Mouse (Mus musculus) spleen, adult 2 months (tissue): ENCODE data around the gene Plekhm1. TPM values are rescaled to one million over a fixed set of nuclear protein-coding genes. Genes with fewer than 3 reads are reported as not detected.

Source experiments
- DNase-seq, 2 experiments: peaks; one replicate each; pipeline versions ENCODE4 v3.0.0 to v3.0.0-alpha.2; 2012 to 2021; ENCODE audit warnings: low spot score in 2 of 2, low read depth in 1 of 2
- H3K27ac ChIP-seq: fragments of 200-500 bp; 2 replicates; pipeline ENCODE4 v1.5.1; 2012; ENCODE audit warnings: low read length, inconsistent platforms; ENCODE audit not compliant: insufficient read depth
- H3K27me3 ChIP-seq: fragments of 200-500 bp; 2 replicates; pipeline ENCODE4 v1.6.1; 2012; ENCODE audit warnings: mild to moderate bottlenecking, moderate library complexity, low read length, inconsistent platforms; ENCODE audit not compliant: control insufficient read depth, insufficient read depth
- H3K36me3 ChIP-seq: fragments of 200-500 bp; 2 replicates; pipeline ENCODE4 v1.6.1; 2012; ENCODE audit warnings: mild to moderate bottlenecking, low read length, inconsistent platforms; ENCODE audit not compliant: control insufficient read depth, insufficient read depth
- H3K4me1 ChIP-seq: fragments of 200-500 bp; 2 replicates; pipeline ENCODE4 v1.6.1; 2011; ENCODE audit warnings: inconsistent platforms; ENCODE audit not compliant: control insufficient read depth, insufficient read depth, insufficient read length
- H3K4me3 ChIP-seq: fragments of 200-500 bp; 2 replicates; pipeline ENCODE4 v1.5.1; 2011; ENCODE audit warnings: mild to moderate bottlenecking, inconsistent platforms; ENCODE audit not compliant: insufficient read depth, insufficient read length; ENCODE audit errors: extremely low read depth
- CTCF ChIP-seq: fragments of 200-500 bp; IDR thresholded peaks from 2 replicates; pipeline ENCODE4 v1.5.1; 2011; ENCODE audit warnings: mild to moderate bottlenecking, inconsistent platforms; ENCODE audit not compliant: insufficient read depth, insufficient read length, insufficient replicate concordance; ENCODE audit errors: extremely low read depth
- POLR2A ChIP-seq: fragments of 200-500 bp; IDR thresholded peaks from 2 replicates; pipeline ENCODE4 v1.6.1; 2011; ENCODE audit warnings: low read depth, low read length, inconsistent platforms
- WGBS: fragments of 180-500 bp; shearing (Covaris S2); methylation state at CpG from one replicate; pipeline ENCODE4 v1.1.7; 2018; 5-methylcytosine and 5-hydroxymethylcytosine counted together
- polyA plus RNA-seq: library from polyadenylated mRNA; depleted of rRNA; stranded (reverse); fragments of >200 nt; gene quantifications from 2 replicates; pipeline ENCODE4 v1.2.3, GENCODE M21; 2012

Plekhm1 gene
- polyA plus RNA-seq, 1 experiment, result 26.8 TPM

DNA sequence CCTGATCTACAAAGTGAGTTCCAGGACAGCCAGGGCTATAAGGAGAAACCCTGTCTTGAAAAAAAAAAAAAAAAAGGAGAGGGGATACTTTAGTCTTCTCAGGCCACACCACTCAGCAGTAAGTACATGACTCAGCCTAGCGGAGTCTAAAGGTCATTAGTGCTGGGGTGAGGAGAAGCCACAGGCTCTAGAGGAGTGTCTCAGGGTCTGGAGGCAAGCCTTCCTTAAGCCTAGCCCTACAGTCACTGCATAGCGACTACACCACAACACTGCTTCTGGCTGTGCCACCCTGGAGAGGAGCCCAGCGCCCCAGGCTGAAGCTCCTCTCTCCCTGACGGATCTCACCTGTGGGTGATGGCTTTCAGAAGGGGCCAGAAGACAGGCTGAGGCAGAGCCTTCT, 15.8 kb downstream of the Plekhm1 start:
- Histone ChIP-seq H3K36me3 (peaks cover 33% of the 10 kb centered on the region), H3K4me1 (no peaks in the 10 kb centered on the region), H3K27me3 (no peaks in the 10 kb centered on the region), H3K27ac (no peak overlapping the region), H3K4me3 (no peak overlapping the region)
- no peak for DNase-seq
- TF ChIP-seq POLR2A (no peak), CTCF (no peak)
- 93% methylated on average over 4 of the region's 4 CpGs for WGBS

DNA sequence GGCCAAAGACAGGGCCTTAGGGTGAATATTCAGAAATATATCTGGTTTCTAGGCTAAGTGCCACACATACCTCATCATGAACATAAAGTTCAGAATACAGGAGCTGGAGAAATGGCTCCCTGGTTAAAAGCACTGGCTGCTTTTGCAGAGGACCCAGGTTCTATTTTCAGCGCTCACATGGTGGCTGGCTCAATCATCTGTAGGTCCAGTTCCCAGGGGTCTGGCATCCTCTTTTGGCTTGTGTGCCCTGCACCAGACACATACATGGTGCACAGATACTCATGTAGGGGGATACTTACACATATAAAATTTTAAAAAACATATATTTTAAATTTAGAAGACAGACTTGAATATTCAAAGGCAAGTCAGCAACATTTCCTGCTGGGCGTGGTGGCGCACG, 16.3 kb downstream of the Plekhm1 start:
- Histone ChIP-seq H3K27ac (no peak overlapping the region), H3K4me1 (no peaks in the 10 kb centered on the region), H3K36me3 (peaks cover 35% of the 10 kb centered on the region), H3K27me3 (no peaks in the 10 kb centered on the region), H3K4me3 (no peak overlapping the region)
- WGBS, result 98% methylated on average over 4 of the region's 4 CpGs
- DNase-seq, result no peak
- TF ChIP-seq CTCF (no peak), POLR2A (no peak)

DNA sequence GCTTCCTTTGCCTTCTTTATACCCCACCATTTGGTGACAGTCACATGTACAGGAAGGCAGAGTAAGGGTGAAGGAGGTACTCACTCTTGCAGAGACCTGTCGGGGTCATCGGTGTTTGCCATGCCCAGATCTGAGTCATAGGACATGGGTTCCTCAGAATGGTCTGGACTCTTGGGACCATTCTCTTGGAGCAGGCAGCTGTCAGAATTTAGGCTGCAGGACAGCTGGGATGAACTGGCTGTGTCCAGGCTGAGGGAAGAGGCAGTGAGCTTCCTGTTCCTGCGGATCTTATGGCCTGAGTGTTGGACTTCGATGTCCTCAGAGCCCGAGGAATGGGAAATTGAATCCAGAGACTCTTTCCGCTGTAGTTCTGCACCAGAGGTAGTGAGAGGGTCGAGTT, 17.9 kb downstream of the Plekhm1 start:
- H3K36me3 ChIP-seq, result peaks cover 38% of the 10 kb centered on the region

DNA sequence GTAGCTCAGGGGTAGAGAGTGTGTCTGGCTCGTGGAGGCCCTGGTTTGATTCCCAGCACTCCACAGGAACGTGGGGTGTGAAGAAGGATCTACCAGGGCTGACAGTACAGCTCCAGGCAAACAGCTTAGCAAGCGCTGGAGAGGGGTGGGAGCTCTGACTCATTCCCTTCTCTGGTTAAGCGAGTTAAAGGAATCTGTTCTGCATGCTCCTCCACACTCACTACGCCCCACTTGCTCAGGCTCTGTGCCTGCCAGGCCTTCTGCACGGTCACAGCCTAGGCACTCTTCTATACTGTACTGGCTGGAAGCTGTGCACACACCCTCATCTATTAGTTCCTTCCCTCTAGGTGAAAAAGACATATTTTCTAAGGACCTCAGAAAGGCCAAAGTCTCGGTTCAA, 18.5 kb downstream of the Plekhm1 start:
- peaks cover 38% of the 10 kb centered on the region for H3K36me3 ChIP-seq
- no peak for TF ChIP-seq POLR2A
- no peak for TF ChIP-seq CTCF

More for the DNA sequence above, 17.9 kb downstream of the Plekhm1 start:
- Histone ChIP-seq H3K27ac (no peak overlapping the region), H3K4me1 (no peaks in the 10 kb centered on the region), H3K4me3 (no peak overlapping the region), H3K27me3 (no peaks in the 10 kb centered on the region)
- TF ChIP-seq POLR2A (no peak), CTCF (no peak)
- DNase-seq, result no peak
- 92% methylated on average over 7 of the region's 7 CpGs for WGBS

DNA sequence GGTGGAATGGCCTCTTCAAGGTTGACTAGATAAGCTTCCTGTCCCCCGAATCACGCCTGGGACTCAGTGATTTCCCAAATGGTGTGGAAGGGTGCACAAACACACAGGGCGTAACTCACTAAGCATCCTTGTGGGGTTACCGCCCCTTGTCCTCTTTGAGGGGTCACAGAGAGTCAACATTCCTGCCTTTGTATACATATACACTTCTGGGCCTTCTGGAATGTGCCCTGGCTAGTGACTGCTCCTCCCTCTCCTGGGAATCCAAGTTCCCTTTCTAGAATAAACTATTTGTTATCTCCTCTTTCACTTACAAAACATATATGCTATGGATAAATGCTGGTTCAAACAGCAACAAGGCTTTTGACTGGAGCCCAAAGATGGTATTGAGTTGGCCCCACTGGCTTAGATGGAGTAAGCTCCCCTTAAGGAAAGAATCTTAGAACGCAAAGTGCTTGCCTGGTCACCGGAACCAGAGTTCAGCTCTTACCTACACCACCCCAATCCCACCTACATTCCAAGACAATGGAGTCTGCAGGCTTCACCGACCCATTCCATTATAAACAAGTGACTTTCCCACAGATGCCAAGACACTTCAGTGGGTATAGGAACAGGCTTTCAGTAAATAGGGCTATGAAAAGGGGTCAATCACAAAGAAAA, 24.5 kb downstream of the Plekhm1 start:
- 80% methylated on average over 7 of the region's 7 CpGs for WGBS
- no peaks in the 10 kb centered on the region for H3K27me3 ChIP-seq
- TF ChIP-seq CTCF, result no peak
- no peak for TF ChIP-seq POLR2A

More for the DNA sequence above, 18.5 kb downstream of the Plekhm1 start:
- Histone ChIP-seq H3K4me3 (no peak overlapping the region), H3K27me3 (no peaks in the 10 kb centered on the region), H3K27ac (no peak overlapping the region), H3K4me1 (no peaks in the 10 kb centered on the region)
- WGBS, result 89% methylated on average over 7 of the region's 7 CpGs
- no peak for DNase-seq

DNA sequence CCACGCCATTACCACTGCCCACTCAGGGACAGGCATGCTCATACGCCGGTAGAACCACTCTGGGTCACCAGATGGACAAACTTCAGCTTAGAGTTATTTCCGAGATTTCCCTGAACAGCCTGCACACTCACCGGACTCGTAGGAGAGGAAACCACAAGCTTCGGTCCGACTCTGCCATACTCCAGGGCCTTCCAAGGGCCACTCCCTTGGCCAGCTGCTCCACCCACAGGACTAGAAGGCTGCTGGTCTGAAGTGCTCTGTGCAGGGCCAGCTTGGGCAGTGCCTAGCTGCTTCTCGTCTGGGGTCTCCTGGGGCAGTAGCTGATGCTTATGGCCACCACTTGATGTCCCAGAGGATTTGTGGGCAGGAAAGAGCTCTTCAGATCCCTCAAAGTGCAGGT, 25.7 kb downstream of the Plekhm1 start:
- WGBS, result 75% methylated on average over 9 of the region's 9 CpGs
- H3K4me3 ChIP-seq, result no peak overlapping the region
- no peak overlapping the region for H3K27ac ChIP-seq
- no peak for DNase-seq
- H3K36me3 ChIP-seq, result peaks cover 18% of the 10 kb centered on the region
- H3K27me3 ChIP-seq, result no peaks in the 10 kb centered on the region
- no peak for TF ChIP-seq CTCF
- peaks cover 8% of the 10 kb centered on the region; the same call in 1 of the 2 replicates for H3K4me1 ChIP-seq

More for the DNA sequence above, 24.5 kb downstream of the Plekhm1 start:
- H3K4me1 ChIP-seq, result no peaks in the 10 kb centered on the region
- H3K36me3 ChIP-seq, result peaks cover 20% of the 10 kb centered on the region
- DNase-seq, result no peak
- no peak overlapping the region for H3K4me3 ChIP-seq
- H3K27ac ChIP-seq, result no peak overlapping the region

DNA sequence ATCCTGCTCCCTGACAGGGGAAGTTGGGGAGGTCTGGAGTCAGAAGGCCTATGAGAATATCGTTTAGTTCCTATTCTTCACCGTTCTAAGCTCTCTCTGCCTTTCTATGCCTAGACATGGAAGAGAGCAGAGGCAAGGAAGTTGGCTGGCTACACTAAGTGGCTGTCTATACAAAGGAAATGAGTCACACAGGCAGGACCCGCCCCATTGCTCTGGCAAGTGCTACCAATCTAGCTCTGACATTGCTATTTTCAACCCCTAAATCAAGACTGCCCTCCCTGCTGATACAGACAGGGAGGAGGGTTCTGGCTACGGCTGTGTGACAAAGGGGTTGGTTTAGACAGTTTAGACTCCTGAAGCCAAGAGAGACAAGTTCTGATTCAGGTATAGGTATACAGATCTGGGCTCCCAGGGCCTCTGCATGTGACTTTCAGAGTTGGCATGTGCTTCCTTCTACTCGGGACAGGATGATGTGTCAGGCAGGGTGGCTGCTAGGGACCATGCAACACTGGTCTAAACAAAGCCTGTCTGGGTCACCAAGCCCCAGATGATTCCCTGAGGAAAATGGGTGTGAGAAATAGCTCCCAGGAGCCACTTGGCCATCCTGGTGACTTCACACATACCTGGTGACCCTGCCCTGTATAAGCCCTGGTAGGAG, 30.4 kb downstream of the Plekhm1 start:
- Histone ChIP-seq H3K27me3 (no peaks in the 10 kb centered on the region), H3K27ac (no peak overlapping the region; the same call in 1 of the 2 replicates)
- TF ChIP-seq CTCF, result no peak
- no peak for TF ChIP-seq POLR2A

More for the DNA sequence above, 30.4 kb downstream of the Plekhm1 start:
- Histone ChIP-seq H3K4me1 (peaks cover 11% of the 10 kb centered on the region; the same call in 1 of the 2 replicates), H3K4me3 (no peak overlapping the region), H3K36me3 (peaks cover 32% of the 10 kb centered on the region)
- peak in 1 of 2 experiments; percentile 42 for DNase-seq
- 12% methylated on average over 5 of the region's 5 CpGs for WGBS
